Mouse (Mus musculus): Measurements from ENCODE around the gene Qars. TPM values are rescaled to one million over a fixed set of nuclear protein-coding genes. Genes with fewer than 3 reads are reported as not detected.

Qars gene
- polyA plus RNA-seq, 1 experiment from 2014 or later = 87.7 TPM

- H3K4me3 ChIP-seq (ENCODE audit: low read depth, low read length) = no peak overlapping the region
- no peaks in the 10 kb centered on the region for H3K27me3 ChIP-seq (replicated peaks; ENCODE audit: control insufficient read depth, insufficient read depth, low read length)
- H3K36me3 ChIP-seq (ENCODE audit: control insufficient read depth, insufficient read depth, low read length) = peaks cover 20% of the 10 kb centered on the region
- H3K4me1 ChIP-seq (ENCODE audit: control insufficient read depth, insufficient read depth, low read length) = no peaks in the 10 kb centered on the region
- 88% methylated on average over 5 of the region's 5 CpGs for WGBS
- no peak overlapping the region for H3K4me2 ChIP-seq (ENCODE audit: low read length)
- no peak overlapping the region for H3K9ac ChIP-seq (ENCODE audit: low read length)
- DNase-seq (ENCODE audit: low spot score) = no peak
- no peak for ATAC-seq
- no peaks in the 10 kb centered on the region for H3K9me3 ChIP-seq (replicated peaks; ENCODE audit: control insufficient read depth, low read length)
- no peak overlapping the region for H3K27ac ChIP-seq (ENCODE audit: low read depth, low read length)
Measured at GRCm38 (mm10) chr9:108469430-108469829, 38.1 kb upstream of the Qars start.

- H3K4me3 ChIP-seq (ENCODE audit: low read depth, low read length) = no peak overlapping the region
- DNase-seq (ENCODE audit: low spot score) (no peak), ATAC-seq (no peak)
- no peaks in the 10 kb centered on the region for H3K4me1 ChIP-seq (ENCODE audit: control insufficient read depth, insufficient read depth, low read length)
- no peak overlapping the region for H3K4me2 ChIP-seq (ENCODE audit: low read length)
- H3K36me3 ChIP-seq (ENCODE audit: control insufficient read depth, insufficient read depth, low read length) = peaks cover 17% of the 10 kb centered on the region
- no peaks in the 10 kb centered on the region for H3K9me3 ChIP-seq (replicated peaks; ENCODE audit: control insufficient read depth, low read length)
- no peak overlapping the region for H3K27ac ChIP-seq (ENCODE audit: low read depth, low read length)
- H3K27me3 ChIP-seq (replicated peaks; ENCODE audit: control insufficient read depth, insufficient read depth, low read length) = no peaks in the 10 kb centered on the region
- no peak overlapping the region for H3K9ac ChIP-seq (ENCODE audit: low read length)
- 79% methylated on average over 4 of the region's 4 CpGs for WGBS
Measured at GRCm38 (mm10) chr9:108469845-108470244, 37.7 kb upstream of the Qars start.

GRCm38 (mm10) chr9:108474528-108474927 lies 33.0 kb upstream of the Qars start:
- no peak for ATAC-seq
- no peaks in the 10 kb centered on the region for H3K36me3 ChIP-seq (ENCODE audit: control insufficient read depth, insufficient read depth, low read length)
- no peaks in the 10 kb centered on the region for H3K27me3 ChIP-seq (replicated peaks; ENCODE audit: control insufficient read depth, insufficient read depth, low read length)
- H3K9ac ChIP-seq (ENCODE audit: low read length) = no peak overlapping the region
- no peak overlapping the region for H3K27ac ChIP-seq (ENCODE audit: low read depth, low read length)
- H3K4me3 ChIP-seq (ENCODE audit: low read depth, low read length) = no peak overlapping the region
- peaks cover 6% of the 10 kb centered on the region for H3K4me1 ChIP-seq (ENCODE audit: control insufficient read depth, insufficient read depth, low read length)
- no peak for DNase-seq (ENCODE audit: low spot score)
- no peak overlapping the region for H3K4me2 ChIP-seq (ENCODE audit: low read length)
- 70% methylated on average over 1 of the region's 1 CpGs for WGBS
- no peaks in the 10 kb centered on the region for H3K9me3 ChIP-seq (replicated peaks; ENCODE audit: control insufficient read depth, low read length)

- ATAC-seq = peak; percentile 58
- Histone ChIP-seq H3K36me3 (ENCODE audit: control insufficient read depth, insufficient read depth, low read length) (peaks cover 6% of the 10 kb centered on the region; the same call in 1 of the 2 replicates), H3K4me3 (ENCODE audit: low read depth, low read length) (peak overlapping the region; percentile 35), H3K27ac (ENCODE audit: low read depth, low read length) (peak overlapping the region; percentile 50; the same call in 1 of the 2 replicates), H3K27me3 (replicated peaks; ENCODE audit: control insufficient read depth, insufficient read depth, low read length) (no peaks in the 10 kb centered on the region), H3K9ac (ENCODE audit: low read length) (peak overlapping the region; percentile 54), H3K9me3 (replicated peaks; ENCODE audit: control insufficient read depth, low read length) (no peaks in the 10 kb centered on the region), H3K4me1 (ENCODE audit: control insufficient read depth, insufficient read depth, low read length) (peaks cover 6% of the 10 kb centered on the region), H3K4me2 (ENCODE audit: low read length) (peak overlapping the region; percentile 55)
- under 1% methylated on average over 20 of the region's 20 CpGs for WGBS
- peak; percentile 78 for DNase-seq (ENCODE audit: low spot score)
Measured at GRCm38 (mm10) chr9:108478638-108479156, 28.8 kb upstream of the Qars start.

GRCm38 (mm10) chr9:108479241-108479640 lies 28.3 kb upstream of the Qars start:
- Histone ChIP-seq H3K4me1 (ENCODE audit: control insufficient read depth, insufficient read depth, low read length) (peaks cover 6% of the 10 kb centered on the region), H3K9me3 (replicated peaks; ENCODE audit: control insufficient read depth, low read length) (no peaks in the 10 kb centered on the region), H3K36me3 (ENCODE audit: control insufficient read depth, insufficient read depth, low read length) (peaks cover 6% of the 10 kb centered on the region; the same call in 1 of the 2 replicates), H3K27ac (ENCODE audit: low read depth, low read length) (peak overlapping the region; percentile 33; the same call in 1 of the 2 replicates), H3K9ac (ENCODE audit: low read length) (peak overlapping the region; percentile 35; the same call in 1 of the 2 replicates), H3K4me3 (ENCODE audit: low read depth, low read length) (peak overlapping the region; percentile 35; the same call in 1 of the 2 replicates), H3K4me2 (ENCODE audit: low read length) (peak overlapping the region; percentile 55), H3K27me3 (replicated peaks; ENCODE audit: control insufficient read depth, insufficient read depth, low read length) (no peaks in the 10 kb centered on the region)
- DNase-seq (ENCODE audit: low spot score) (peak; percentile 19), ATAC-seq (peak; percentile 26)
- WGBS = 32% methylated on average over 11 of the region's 11 CpGs

- Histone ChIP-seq H3K4me3 (ENCODE audit: low read depth, low read length) (peak within 1 kb of the TSS; percentile 35), H3K36me3 (ENCODE audit: control insufficient read depth, insufficient read depth, low read length) (peaks cover 6% of the 10 kb centered on the region; the same call in 1 of the 2 replicates), H3K27me3 (replicated peaks; ENCODE audit: control insufficient read depth, insufficient read depth, low read length) (no peaks in the 10 kb centered on the region), H3K27ac (ENCODE audit: low read depth, low read length) (peak within 1 kb of the TSS; percentile 50; the same call in 1 of the 2 replicates), H3K9ac (ENCODE audit: low read length) (peak within 1 kb of the TSS; percentile 59), H3K4me2 (ENCODE audit: low read length) (peak within 1 kb of the TSS; percentile 55), H3K9me3 (replicated peaks; ENCODE audit: control insufficient read depth, low read length) (no peaks in the 10 kb centered on the region), H3K4me1 (ENCODE audit: control insufficient read depth, insufficient read depth, low read length) (peaks cover 6% of the 10 kb centered on the region)
- WGBS = 6% methylated on average over 10 of the region's 10 CpGs
- peak; percentile 82 for DNase-seq (ENCODE audit: low spot score)
- ATAC-seq = peak; percentile 53
Measured at GRCm38 (mm10) chr9:108479721-108480351, 27.7 kb upstream of the Qars start, which contains the start of gene Lamb2. Lamb2 (plus strand) TSS chr9:108479736.

- Histone ChIP-seq H3K4me2 (ENCODE audit: low read length) (no peak overlapping the region), H3K9me3 (replicated peaks; ENCODE audit: control insufficient read depth, low read length) (no peaks in the 10 kb centered on the region), H3K9ac (ENCODE audit: low read length) (no peak overlapping the region), H3K4me1 (ENCODE audit: control insufficient read depth, insufficient read depth, low read length) (peaks cover 6% of the 10 kb centered on the region), H3K36me3 (ENCODE audit: control insufficient read depth, insufficient read depth, low read length) (peaks cover 9% of the 10 kb centered on the region; the same call in 1 of the 2 replicates), H3K27me3 (replicated peaks; ENCODE audit: control insufficient read depth, insufficient read depth, low read length) (no peaks in the 10 kb centered on the region), H3K27ac (ENCODE audit: low read depth, low read length) (no peak overlapping the region), H3K4me3 (ENCODE audit: low read depth, low read length) (no peak overlapping the region)
- WGBS = 94% methylated on average over 28 of the region's 28 CpGs
- DNase-seq (ENCODE audit: low spot score) = no peak
- ATAC-seq = no peak
Measured at GRCm38 (mm10) chr9:108480813-108481519, 26.5 kb upstream of the Qars start.

GRCm38 (mm10) chr9:108481520-108482210 lies 25.8 kb upstream of the Qars start:
- WGBS = 89% methylated on average over 19 of the region's 19 CpGs
- ATAC-seq (no peak), DNase-seq (ENCODE audit: low spot score) (no peak)
- Histone ChIP-seq H3K9me3 (replicated peaks; ENCODE audit: control insufficient read depth, low read length) (no peaks in the 10 kb centered on the region), H3K36me3 (ENCODE audit: control insufficient read depth, insufficient read depth, low read length) (peaks cover 13% of the 10 kb centered on the region; the same call in 1 of the 2 replicates), H3K27ac (ENCODE audit: low read depth, low read length) (no peak overlapping the region), H3K27me3 (replicated peaks; ENCODE audit: control insufficient read depth, insufficient read depth, low read length) (no peaks in the 10 kb centered on the region), H3K4me1 (ENCODE audit: control insufficient read depth, insufficient read depth, low read length) (peaks cover 6% of the 10 kb centered on the region), H3K4me3 (ENCODE audit: low read depth, low read length) (no peak overlapping the region), H3K9ac (ENCODE audit: low read length) (no peak overlapping the region), H3K4me2 (ENCODE audit: low read length) (no peak overlapping the region)
